Mouse (Mus musculus) G1E (cell line): Measurements from ENCODE around the gene Sh3bgrl2.

Source experiments
- CTCF ChIP-seq: IDR thresholded peaks from 2 replicates; pipeline ENCODE4 v1.5.1; 2012; ENCODE audit warnings: low read depth, low read length, inconsistent platforms, mixed read lengths
- GATA1 ChIP-seq: IDR thresholded peaks from 2 replicates; pipeline ENCODE4 v1.6.1; 2012; ENCODE audit warnings: borderline replicate concordance, low read length, inconsistent platforms, mixed read lengths

DNA sequence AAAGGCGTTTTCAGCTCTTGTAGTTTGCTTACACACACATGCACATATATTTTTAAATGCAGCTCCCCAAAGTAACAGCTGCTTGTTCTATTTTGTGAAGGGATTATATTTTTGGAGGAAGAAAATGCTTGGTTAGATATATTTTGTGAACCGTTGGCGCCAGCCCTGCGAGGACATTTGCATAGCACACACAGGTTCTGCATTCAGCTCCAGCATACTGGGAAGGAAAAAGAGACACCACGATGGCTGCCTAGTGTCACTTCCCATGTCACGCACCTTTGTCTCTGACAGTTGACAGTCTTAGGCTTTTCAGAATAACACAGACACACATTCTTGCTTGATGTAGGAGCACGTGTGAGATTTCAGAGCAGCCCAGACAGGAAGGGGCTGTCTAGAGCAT is 49.9 kb downstream of the Sh3bgrl2 start:
- TF ChIP-seq CTCF (no peak), GATA1 (no peak)
